Mouse (Mus musculus) activated CD4-positive, CD25-positive, alpha-beta regulatory T cell, adult 4 months (primary cell): Measurements from ENCODE around the gene Siglech. TPM values are rescaled to one million over a fixed set of nuclear protein-coding genes. Genes with fewer than 3 reads are reported as not detected.

Experiments
- polyA plus RNA-seq, 2 experiments: library from polyadenylated mRNA; unstranded; fragments of 100-300 nt; shearing (Covaris generic); gene quantifications; one replicate each; pipeline ENCODE4 v1.2.1; 2017

Gene Siglech
- polyA plus RNA-seq, 2 experiments from 2014 or later = not detected

Other genes starting within 250 kb of the Siglech start
- 10 to 100 TPM; 29.8 to 35.9 TPM for gene Tubgcp5, start 26.0 kb downstream of the Siglech start, polyA plus RNA-seq
- 10 to 100 TPM; 67.1 to 75.8 TPM for gene Cyfip1, start 73.6 kb downstream of the Siglech start, polyA plus RNA-seq
- 10 to 100 TPM; 21.6 to 21.8 TPM for gene Nipa2, start 194.3 kb downstream of the Siglech start, polyA plus RNA-seq